Mouse (Mus musculus): Measurements from ENCODE around the gene Foxl1.

Foxl1 gene

GRCm38 (mm10) chr8:121127756-121128375, at the start of gene Foxl1:
TSS of gene Foxl1 (plus strand) at chr8:121127940.
- DNase-seq: peak; percentile 59

- DNase-seq: no peak
Measured at GRCm38 (mm10) chr8:121078721-121079120, 49.0 kb upstream of the Foxl1 start.

- DNase-seq: no peak
Measured at GRCm38 (mm10) chr8:121079201-121079600, 48.5 kb upstream of the Foxl1 start.

DNA sequence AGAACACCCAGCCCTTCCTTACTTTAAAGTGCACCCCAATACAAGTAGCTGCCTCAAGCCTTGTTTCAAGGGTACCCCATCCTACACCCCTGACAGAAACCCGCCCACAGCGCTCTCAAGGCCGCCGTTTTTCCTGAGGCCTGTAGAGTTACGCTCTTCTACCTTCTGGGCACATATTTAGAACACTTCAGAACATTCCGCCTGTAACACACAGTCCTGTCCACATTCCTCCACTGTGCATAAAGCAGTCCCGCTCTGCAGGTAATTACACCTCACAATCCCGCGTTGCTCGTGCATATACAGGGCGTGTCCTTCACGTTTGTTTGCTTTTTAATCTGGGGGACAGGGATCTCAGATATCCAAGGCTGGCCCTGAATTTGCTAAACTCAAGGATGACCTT, 47.8 kb upstream of the Foxl1 start:
- DNase-seq: no peak

GRCm38 (mm10) chr8:121080361-121081090, 47.2 kb upstream of the Foxl1 start:
- no peak for DNase-seq

GRCm38 (mm10) chr8:121081398-121081797, 46.3 kb upstream of the Foxl1 start:
- DNase-seq: no peak

DNA sequence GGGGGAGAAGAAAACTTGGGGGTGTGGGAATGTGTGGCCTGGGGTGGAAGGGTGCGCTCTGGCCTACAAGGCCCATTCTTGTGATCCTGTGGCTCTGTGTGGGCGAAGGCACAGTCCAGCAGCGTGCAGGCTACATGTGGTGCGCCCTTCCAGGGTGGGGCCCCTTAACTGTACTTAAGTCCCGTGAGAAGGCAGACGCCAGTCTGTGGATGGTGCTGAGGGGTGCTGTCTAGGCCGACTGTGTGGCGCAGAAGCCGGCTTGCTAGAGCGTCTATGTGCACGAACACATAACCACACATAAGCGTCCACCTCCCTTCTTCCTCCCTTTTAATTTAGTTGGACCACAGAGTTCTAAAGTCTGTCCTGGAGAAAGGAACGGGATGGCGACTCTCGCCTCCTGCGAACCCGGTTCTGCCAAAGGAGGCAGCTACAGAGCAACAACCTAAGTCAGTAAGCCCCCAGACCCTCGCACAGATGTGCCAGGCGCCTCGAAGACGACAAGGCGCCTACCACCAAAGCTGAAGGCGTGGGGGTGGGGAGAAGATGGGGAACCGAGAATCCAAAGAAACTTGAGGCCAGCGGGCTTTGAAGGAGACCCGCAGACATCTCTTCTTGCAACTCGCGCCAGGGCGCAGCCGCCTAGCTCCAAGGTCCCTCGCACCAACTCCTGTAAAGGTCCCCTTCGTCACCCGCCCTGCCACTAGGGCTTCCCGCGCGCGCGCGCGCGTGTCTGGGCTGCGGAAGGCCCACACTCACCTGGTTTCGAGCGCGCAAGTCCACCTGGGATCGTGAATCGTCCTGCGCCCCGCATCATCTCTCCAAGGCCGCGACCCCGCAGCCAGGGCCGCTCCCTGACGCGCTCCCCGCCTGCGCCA, 45.3 kb upstream of the Foxl1 start:
- DNase-seq: no peak

GRCm38 (mm10) chr8:121083093-121083935, 44.4 kb upstream of the Foxl1 start:
- DNase-seq: peak; percentile 83

DNA sequence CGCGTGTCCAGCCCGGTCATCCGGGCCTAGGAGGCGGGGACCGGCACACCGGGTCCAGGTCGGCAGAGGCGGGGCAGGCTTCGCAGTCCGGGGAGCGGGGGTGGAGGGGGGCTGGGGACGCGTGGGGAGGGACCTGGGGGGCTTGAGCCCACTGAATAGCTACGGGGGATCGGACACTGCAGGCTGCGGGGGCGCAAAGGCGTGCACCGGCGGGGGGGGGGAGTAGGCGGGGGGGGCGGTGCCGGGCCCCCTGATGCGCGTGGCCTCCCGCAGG, 43.9 kb upstream of the Foxl1 start:
- DNase-seq: no peak

DNA sequence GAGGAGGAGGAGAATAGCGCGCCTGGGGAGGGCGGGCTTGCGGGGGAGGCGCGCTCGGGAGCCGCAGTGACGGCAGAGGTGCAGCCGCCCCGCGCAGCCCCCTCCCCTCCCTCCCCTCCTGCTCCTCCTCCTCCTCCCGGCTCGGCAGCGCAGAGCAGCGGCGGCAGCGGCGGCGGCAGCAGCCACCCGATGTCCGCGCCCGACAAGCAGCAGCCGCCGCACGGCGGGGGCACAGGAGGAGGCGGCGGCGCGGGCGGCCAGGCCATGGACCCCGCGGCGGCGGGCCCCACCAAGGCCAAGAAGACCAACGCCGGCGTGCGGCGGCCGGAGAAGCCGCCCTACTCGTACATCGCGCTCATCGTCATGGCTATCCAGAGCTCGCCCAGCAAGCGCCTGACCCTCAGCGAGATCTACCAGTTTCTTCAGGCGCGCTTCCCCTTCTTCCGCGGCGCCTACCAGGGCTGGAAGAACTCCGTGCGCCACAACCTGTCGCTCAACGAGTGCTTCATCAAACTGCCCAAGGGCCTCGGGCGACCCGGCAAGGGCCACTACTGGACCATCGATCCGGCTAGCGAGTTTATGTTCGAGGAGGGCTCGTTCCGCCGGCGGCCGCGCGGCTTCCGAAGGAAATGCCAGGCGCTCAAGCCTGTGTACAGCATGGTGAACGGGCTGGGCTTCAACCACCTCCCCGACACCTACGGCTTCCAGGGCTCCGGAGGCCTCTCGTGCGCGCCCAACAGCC, 43.4 kb upstream of the Foxl1 start, which contains the start of gene Foxf1:
Foxf1 (plus strand) TSS at position 177 of the 742 bp plus-strand sequence.
- peak; percentile 50 for DNase-seq

GRCm38 (mm10) chr8:121085011-121085410, 42.7 kb upstream of the Foxl1 start:
- DNase-seq: no peak

DNA sequence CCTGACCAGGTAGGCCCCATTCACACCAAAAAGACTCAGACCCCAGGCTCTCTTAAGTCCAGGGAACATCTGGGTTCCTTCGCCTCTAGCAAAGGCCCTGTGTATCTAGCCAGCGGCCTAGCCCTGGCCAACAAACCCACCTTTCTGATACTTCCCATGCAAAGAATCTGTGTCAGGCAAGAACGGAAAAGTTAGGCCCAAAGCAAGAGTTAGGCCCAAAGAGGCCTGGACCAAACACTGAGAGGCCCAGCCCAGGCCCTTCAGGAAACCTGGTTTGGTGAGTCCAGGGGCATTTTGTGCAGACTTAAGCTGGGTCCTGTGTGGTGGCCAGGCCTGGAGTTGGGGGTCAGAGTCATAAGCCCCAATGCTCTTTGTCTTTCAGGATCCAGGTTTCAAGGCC, 42.2 kb upstream of the Foxl1 start:
- DNase-seq: no peak

DNA sequence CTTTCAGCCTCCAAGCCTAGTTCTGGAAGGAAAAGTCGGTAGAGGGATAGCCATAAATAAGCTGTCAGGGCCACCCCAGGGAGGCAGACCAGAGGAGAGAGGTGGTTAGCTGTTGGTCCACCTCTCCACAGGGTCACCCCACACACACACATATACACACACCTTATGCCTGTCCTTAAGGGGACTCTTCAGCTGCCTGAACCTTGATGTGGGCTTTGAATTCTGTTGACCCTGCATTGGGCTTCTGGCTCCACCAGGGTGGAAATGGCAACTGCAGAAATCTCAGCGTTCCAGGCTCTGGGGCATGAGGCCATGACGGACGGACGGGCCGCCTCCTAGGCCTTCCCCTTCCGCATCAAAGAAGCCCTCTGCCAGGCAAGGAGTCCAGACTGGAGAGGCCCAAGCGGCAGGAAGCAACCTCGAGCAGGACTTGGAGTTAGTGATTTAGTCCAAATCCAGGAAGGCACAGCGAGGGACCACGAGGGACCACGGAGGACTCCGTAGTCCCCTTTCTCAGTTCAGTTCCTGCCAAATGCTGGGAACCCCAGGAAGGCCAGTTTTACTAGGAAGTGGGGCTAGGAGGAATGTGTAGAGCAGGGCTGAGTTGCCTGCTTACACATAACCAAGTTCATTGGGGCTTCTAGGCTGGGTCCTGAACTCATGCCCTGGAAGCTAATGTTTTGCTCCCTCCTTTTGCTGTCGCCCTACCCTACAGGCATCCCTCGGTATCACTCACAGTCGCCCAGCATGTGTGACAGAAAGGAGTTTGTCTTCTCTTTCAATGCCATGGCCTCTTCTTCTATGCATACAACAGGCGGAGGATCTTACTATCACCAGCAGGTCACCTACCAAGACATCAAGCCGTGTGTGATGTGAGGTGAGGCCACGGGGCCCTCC, 41.5 kb upstream of the Foxl1 start:
- DNase-seq: no peak

DNA sequence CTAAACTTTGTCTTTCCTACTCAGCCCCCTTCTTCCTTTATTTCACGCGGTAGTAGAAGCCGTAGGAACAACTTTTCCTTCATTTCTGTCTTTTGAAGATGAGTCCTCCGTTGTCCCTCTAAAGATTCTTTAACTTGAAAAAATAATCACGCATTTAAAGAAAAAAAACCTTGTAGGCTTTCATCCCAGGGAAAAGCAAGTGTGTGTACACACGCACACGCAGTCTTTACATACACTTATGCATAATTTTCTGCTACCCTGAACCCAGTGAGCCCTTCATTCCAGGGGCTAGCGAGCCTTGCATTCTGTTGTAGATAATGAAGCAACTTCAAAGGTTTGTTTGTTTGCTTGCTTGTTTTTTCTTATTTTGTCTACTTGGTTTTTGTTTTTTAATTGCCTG, 39.5 kb upstream of the Foxl1 start:
- DNase-seq: no peak

DNA sequence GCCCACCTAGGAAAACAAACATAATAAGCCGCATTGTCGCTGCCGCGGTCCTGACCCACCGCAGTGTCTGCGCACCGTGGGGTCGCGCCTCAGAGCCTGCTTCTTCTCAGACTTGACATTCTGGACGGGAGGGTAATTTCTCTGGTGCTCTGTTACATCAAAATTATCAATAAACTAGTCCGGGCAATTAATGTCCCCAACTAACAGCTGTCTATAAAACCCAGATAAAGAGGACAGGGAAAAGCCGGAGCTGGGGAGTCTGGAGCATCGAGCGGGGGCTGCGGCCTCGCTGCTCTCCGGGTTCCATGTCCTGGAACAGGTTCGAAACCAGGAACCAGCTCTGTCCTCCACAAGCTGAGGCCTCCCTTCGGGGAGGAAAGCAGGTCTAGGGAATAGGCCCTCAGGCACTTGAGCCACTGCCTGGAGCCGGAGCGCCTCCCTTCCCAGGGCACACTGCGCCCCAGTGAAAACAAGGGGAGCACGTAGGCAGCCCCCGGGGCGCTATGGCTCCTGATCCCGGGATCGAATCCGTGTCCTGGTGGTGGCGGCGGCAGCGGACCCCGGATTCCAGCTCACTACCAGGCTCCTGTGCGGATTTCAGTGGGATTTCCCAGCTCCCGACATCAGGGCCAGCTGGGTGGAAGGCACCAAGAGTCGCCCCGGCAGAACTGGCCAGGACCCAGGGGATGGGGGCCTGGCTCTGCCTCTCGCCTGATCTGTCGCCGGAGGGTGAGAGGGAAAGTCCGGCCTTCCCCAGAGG, 38.7 kb upstream of the Foxl1 start:
- no peak for DNase-seq

- no peak for DNase-seq
Measured at GRCm38 (mm10) chr8:121089631-121090380, 37.9 kb upstream of the Foxl1 start.

DNA sequence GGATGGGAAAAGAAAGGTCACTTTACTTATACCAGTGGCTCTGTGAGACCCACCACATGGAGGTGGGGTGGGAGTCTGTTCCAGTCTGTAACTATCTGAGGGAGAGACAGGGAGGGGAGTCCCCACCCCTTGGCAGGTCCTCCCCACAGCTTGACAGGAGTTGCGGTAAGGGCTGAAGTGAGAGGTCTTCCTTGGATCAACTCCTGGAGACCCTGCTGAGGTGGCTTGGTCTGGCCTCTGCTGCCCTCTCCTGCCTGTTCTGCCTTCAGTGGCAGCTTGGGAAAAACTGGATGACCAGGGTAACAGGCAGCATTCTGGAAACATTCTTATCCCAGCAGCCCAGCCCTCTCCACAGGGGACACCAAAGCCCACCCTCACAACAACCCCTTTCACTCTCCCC, 37.0 kb upstream of the Foxl1 start:
- DNase-seq: peak; percentile 39

- no peak for DNase-seq
Measured at GRCm38 (mm10) chr8:121092141-121092540, 35.6 kb upstream of the Foxl1 start.

DNA sequence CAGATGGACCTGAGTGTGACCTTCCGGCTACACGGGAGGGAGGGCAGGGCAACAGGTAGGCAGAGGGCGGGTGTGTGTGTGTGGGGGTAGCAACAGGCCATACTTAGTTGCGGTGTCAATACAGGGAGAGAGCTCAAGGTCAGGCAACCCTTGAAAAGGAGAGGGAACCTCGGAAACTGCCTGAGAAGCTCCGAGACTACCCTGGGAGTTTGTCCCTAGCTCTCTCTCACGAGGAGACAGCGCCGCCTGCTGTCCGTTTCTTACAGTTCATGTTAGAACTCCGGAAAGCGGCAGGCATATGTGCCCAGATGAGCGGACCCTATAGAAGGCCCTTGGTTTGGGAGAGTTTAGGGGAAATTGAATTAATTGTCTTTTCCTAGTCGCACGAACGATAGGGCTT, 35.1 kb upstream of the Foxl1 start:
- DNase-seq: peak; percentile 94

GRCm38 (mm10) chr8:121093496-121093895, 34.2 kb upstream of the Foxl1 start:
- no peak for DNase-seq

Measured in kidney, postnatal 10 days (tissue).